Mouse (Mus musculus): ENCODE data around the gene Fam205c.

The Fam205c gene

GRCm38 (mm10) chr4:42874134-42874533, at the start of gene Fam205c:
Gene Fam205c, minus strand, starts transcription at chr4:42874234.
- DNase-seq (ENCODE audit: low spot score), result no peak

- no peak for DNase-seq (ENCODE audit: low spot score)
Measured at GRCm38 (mm10) chr4:42922461-42922860, 48.4 kb upstream of the Fam205c start.

- no peak for DNase-seq (ENCODE audit: low spot score)
Measured at GRCm38 (mm10) chr4:42922056-42922455, 48.0 kb upstream of the Fam205c start.

GRCm38 (mm10) chr4:42921536-42921935, 47.5 kb upstream of the Fam205c start:
- DNase-seq (ENCODE audit: low spot score), result no peak

GRCm38 (mm10) chr4:42920726-42921125, 46.7 kb upstream of the Fam205c start:
- no peak for DNase-seq (ENCODE audit: low spot score)

- DNase-seq (ENCODE audit: low spot score), result no peak
Measured at GRCm38 (mm10) chr4:42917402-42917774, 43.4 kb upstream of the Fam205c start.

GRCm38 (mm10) chr4:42916617-42917401, 42.8 kb upstream of the Fam205c start, which contains the start of gene Phf24:
Gene Phf24, plus strand, starts transcription at chr4:42916660.
- DNase-seq (ENCODE audit: low spot score), result no peak

- DNase-seq (ENCODE audit: low spot score), result no peak
Measured at GRCm38 (mm10) chr4:42915966-42916365, 41.9 kb upstream of the Fam205c start.

GRCm38 (mm10) chr4:42915311-42915710, 41.3 kb upstream of the Fam205c start:
- no peak for DNase-seq (ENCODE audit: low spot score)

GRCm38 (mm10) chr4:42913391-42913790, 39.4 kb upstream of the Fam205c start:
- DNase-seq (ENCODE audit: low spot score), result no peak

- no peak for DNase-seq (ENCODE audit: low spot score)
Measured at GRCm38 (mm10) chr4:42904966-42905365, 30.9 kb upstream of the Fam205c start.

GRCm38 (mm10) chr4:42904523-42904922, 30.5 kb upstream of the Fam205c start:
- no peak for DNase-seq (ENCODE audit: low spot score)

GRCm38 (mm10) chr4:42903942-42904341, 29.9 kb upstream of the Fam205c start:
- DNase-seq (ENCODE audit: low spot score), result no peak

- DNase-seq (ENCODE audit: low spot score), result no peak
Measured at GRCm38 (mm10) chr4:42902730-42903129, 28.7 kb upstream of the Fam205c start.

GRCm38 (mm10) chr4:42902174-42902573, 28.1 kb upstream of the Fam205c start:
- no peak for DNase-seq (ENCODE audit: low spot score)

- no peak for DNase-seq (ENCODE audit: low spot score)
Measured at GRCm38 (mm10) chr4:42900878-42901277, 26.8 kb upstream of the Fam205c start.

- DNase-seq (ENCODE audit: low spot score), result no peak
Measured at GRCm38 (mm10) chr4:42898914-42899313, 24.9 kb upstream of the Fam205c start.

GRCm38 (mm10) chr4:42895118-42895517, 21.1 kb upstream of the Fam205c start:
- no peak for DNase-seq (ENCODE audit: low spot score)

GRCm38 (mm10) chr4:42891176-42891575, 17.1 kb upstream of the Fam205c start:
- no peak for DNase-seq (ENCODE audit: low spot score)

GRCm38 (mm10) chr4:42888806-42889205, 14.8 kb upstream of the Fam205c start:
- DNase-seq (ENCODE audit: low spot score), result no peak

- DNase-seq (ENCODE audit: low spot score), result no peak
Measured at GRCm38 (mm10) chr4:42886926-42887325, 12.9 kb upstream of the Fam205c start.

- DNase-seq (ENCODE audit: low spot score), result no peak
Measured at GRCm38 (mm10) chr4:42880677-42880948, 6.6 kb upstream of the Fam205c start.

- no peak for DNase-seq (ENCODE audit: low spot score)
Measured at GRCm38 (mm10) chr4:42879829-42880676, 6.0 kb upstream of the Fam205c start.
